Mouse (Mus musculus) embryo, embryonic 11.5 days (tissue): Measurements from ENCODE around the gene Borcs5.

Experiments used
- DNase-seq: peaks from one replicate; pipeline ENCODE4 v3.0.0-alpha.2; 2012; ENCODE audit warnings: low read depth, low spot score

Gene Borcs5

DNA sequence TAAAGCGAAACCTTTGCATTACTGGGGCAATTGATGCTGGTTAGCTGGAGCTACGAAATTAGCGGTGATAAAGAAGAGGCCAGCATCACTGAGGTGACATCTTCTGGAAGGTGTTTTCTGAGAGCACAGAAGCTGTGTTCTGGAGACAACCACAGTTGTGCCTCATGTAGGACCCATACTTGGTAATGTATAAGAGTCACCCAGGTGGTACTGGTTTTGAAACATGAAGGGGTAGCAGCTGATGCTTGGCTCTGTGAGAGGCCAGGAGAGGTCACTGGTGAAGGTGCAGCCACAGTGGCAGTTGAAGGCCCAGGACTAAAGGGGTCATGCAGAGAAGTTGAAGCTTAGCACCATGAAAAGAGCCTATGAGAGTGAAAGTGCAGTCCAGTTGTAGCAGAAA, at the start of gene Borcs5:
Gene Borcs5 (plus strand): TSS at position 301 of the 400 bp plus-strand sequence.
- DNase-seq: no peak

DNA sequence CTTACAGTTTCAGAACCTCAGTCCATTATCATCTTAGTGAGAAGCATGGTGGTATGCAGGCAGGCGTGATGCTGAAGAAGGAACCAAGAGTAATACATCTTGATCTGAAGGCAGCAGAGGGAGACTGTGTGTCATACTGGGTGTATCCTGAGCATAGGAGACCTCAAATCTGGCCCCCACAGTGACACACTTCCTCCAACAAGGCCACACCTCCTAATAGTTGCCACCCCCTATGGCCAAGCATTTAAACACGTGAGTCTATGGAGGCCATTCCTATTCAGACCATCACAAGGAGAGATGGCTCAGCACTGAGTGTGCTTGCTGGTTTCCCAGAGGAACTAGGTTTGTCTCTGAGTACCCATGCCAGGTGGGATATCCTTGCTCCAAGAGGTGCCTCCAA, 47.7 kb upstream of the Borcs5 start:
- DNase-seq: no peak

GRCm38 (mm10) chr6:134594569-134595442, 44.5 kb upstream of the Borcs5 start:
- DNase-seq: no peak

GRCm38 (mm10) chr6:134597651-134598229, 41.6 kb upstream of the Borcs5 start:
- DNase-seq: no peak

GRCm38 (mm10) chr6:134599239-134599638, 40.1 kb upstream of the Borcs5 start:
- no peak for DNase-seq

GRCm38 (mm10) chr6:134601130-134601529, 38.2 kb upstream of the Borcs5 start:
- DNase-seq: no peak

DNA sequence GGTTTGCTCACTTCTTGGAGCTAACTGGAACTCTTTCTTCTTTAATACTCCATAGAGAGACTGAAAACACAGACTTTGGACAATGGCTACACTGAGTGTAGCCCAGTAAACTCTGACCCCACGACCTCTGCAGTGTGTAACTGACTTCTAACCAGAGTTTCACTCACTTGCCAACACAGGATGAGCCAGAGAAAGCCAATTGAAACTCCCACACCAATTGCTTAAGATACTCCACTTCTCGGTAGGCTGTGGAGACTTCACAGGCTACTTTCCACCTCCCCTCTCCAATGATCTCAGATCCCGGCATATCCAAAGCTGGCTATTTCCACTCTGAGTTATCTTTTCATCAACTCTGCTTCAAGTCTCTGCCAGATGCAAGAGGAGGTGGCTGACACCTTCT, 37.5 kb upstream of the Borcs5 start:
- DNase-seq: no peak

GRCm38 (mm10) chr6:134602371-134603003, 36.8 kb upstream of the Borcs5 start:
- DNase-seq: no peak

DNA sequence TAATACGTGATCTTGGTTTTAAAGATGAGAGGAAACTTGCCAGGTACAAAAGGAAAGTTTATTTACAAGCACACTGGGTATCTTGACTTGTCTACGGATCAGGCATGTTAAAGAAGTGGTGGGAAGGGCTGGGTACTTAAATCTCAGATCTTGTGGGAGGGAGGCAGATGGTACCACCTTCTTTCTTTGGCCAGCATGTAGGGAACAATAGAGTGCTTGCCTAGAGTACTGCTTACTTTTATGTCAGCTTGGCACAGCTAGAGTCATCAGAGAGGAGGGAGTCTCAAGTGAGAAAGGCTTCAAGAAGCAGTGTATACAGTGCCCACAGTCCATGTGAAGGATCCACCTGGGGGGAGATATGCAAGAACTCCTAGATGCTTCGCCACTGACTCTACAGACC, 34.1 kb upstream of the Borcs5 start:
- DNase-seq: no peak

DNA sequence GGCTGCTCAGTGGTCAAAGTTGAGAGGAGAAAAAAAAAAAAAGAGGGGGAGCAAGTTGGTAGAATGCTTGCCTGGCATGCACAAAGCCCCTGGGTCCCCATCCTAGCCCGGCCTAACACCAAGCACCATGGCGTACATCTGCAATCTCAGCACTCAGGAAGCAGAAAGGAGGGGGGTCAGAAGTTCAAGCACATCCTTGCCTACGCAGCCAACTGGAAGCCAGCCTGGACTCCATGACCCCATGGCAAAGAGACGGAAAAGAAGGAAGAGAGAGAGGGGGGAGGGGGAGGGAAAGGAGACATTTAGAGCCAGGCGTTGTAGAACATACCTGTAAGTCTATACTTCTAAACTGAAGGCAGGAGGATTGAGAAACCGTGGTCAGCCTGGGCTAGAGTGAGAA, 32.8 kb upstream of the Borcs5 start:
- no peak for DNase-seq

GRCm38 (mm10) chr6:134606949-134607746, 32.2 kb upstream of the Borcs5 start:
- no peak for DNase-seq

DNA sequence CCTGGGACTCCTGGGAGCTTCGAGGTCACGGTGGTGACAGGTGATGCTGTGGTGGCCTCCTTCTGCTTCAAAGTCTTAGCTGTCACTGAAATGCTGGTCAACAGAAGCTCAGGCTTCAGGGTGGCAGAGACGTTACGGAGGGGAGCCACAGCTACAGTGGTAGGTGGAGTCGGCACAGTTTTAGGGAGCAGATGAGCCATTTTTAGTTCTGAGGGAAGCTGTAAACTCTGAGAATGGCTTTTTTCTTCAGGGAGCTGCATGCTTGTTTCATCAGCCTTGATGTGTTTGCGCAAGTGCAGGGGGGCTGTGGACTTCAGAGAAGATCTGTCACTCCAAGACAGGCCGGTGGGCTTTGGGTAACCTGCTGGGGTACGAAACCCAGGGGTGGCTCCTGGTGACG, 28.9 kb upstream of the Borcs5 start:
- DNase-seq: no peak

- DNase-seq: no peak
Measured at GRCm38 (mm10) chr6:134611896-134612295, 27.4 kb upstream of the Borcs5 start.

DNA sequence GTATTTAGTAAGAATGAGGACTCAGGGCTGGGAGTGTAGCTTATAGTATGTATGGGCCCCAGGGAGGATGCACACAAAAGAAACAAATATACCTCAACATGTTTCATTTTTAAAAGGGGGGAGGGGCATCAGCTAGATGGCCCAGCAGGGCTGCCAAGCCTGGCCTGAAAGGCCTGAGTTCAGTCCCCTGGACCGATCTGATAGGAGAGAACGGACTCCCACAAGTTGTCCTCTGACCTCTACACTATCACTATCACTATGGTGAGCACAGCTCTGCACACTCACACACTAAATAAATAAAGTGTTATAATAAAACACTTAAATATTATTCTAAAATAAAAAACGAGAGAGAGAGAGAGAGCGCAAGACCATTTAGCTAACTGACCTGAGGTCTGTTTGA, 25.0 kb upstream of the Borcs5 start:
- DNase-seq: no peak

DNA sequence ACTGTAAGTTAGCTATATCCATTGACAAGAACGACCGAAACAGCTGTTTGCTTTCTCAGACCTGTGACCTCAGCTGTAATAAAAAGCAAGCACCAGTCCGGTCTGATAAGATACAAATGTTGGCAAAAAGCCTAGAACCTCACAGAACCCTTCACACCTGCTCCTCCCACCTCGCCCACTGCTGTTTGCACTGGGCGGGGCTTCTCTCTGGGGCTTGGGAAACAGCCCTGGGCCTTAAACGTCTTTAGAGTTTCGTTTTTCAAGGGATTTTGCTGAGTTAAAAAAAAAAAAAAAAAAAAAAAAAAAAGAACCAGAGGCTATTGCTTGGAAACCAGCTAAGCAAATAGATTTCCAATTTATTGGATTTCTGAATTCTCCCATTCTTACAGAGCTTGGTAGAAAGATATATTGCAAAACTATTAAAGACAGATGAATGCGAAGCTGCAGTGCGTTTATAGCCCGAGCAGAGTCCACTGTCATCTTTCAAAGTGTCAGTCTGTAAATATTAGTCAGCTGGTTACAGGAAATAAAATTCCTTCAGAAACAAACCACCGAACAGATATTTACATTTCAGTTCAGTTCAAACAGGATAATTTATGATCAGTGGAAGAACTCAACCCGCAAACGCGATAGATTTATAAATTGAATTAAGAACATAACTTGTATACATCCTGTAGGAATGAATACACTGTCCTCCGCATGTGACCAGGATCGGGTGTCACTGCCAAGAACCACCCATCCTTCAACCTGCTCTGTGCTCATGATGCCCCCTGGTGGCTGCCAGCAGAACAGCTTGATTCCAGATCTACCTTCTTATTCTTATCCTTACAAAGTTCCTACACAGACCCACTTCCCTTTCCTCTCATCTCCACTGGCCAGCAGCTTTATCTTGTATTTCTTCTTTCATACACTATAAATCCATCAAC, 24.3 kb upstream of the Borcs5 start:
- DNase-seq: peak; percentile 58

- no peak for DNase-seq
Measured at GRCm38 (mm10) chr6:134617589-134617988, 21.7 kb upstream of the Borcs5 start.

DNA sequence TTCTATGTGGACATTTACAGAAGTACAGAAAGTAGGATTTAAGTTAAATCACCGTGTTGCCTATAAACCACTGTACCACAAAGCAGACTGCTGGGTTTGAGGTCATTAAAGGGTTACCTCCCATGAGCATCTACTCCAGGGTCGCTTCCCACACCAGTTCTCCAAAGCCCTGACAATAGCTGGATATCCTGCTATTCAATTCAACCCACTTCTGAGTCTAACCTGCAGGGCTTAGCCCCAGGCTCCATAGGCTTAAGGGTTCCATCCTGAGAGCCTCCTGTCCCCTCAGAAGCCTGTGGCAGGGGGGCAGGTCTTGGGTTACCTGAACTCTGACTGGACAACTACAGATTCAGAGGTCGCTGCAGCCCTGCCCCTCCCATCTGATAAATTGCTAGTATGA, 19.2 kb upstream of the Borcs5 start:
- no peak for DNase-seq

GRCm38 (mm10) chr6:134620846-134621551, 18.3 kb upstream of the Borcs5 start:
- DNase-seq: no peak

DNA sequence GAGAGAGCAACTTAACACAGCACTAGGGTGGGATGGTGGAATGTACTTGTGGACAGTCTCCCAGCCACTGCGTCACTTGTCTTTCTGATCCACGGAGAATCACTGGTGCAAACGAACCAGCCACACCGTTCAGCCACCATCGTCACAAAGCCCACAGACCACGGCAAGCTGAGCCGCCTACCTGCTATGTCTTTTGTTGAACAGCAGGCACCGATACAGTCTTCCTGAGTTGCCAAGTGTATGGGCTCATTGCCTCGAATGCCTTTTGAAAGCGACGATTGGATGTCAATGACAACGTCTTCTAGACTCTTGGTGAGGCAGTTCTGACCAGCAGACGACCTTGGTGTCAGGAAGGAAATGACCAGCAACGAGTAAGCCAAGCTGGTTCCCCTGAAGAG, 17.8 kb upstream of the Borcs5 start:
- DNase-seq: no peak

GRCm38 (mm10) chr6:134625431-134625830, 13.9 kb upstream of the Borcs5 start:
- DNase-seq: no peak
